Mouse (Mus musculus) intestine, embryonic 16.5 days (tissue): ENCODE measurements at regions not wholly inside any gene's neighbourhood (a gene's known extent, or its start where the extent isn't known, plus 50 kb on each side); places are given as distances from the start of the nearest gene placed in this dataset.

ENCODE experiments used
- ATAC-seq: fragments of 200-750 bp; cut with Nextera tagmentation; 2 replicates; pipeline ENCODE4 v1.8.0; 2017; ENCODE audit warnings: moderate TSS enrichment, moderate library complexity
- H3K27ac ChIP-seq: fragments of 300-500 bp; sonication (generic); 2 replicates; pipeline ENCODE4 v1.5.1; 2014; ENCODE audit warnings: mild to moderate bottlenecking, low read length
- H3K27me3 ChIP-seq: fragments of 300-500 bp; sonication (generic); replicated peaks from 2 replicates; pipeline ENCODE4 v1.6.1; 2014; ENCODE audit warnings: low read length, control low read depth, mixed read lengths; ENCODE audit not compliant: control insufficient read depth, insufficient read depth
- H3K36me3 ChIP-seq: fragments of 300-500 bp; sonication (generic); 2 replicates; pipeline ENCODE4 v1.6.1; 2014; ENCODE audit warnings: low read length, control low read depth; ENCODE audit not compliant: control insufficient read depth, insufficient read depth
- H3K4me1 ChIP-seq: fragments of 300-500 bp; sonication (generic); 2 replicates; pipeline ENCODE4 v1.6.1; 2014; ENCODE audit warnings: low read length, control low read depth, mixed read lengths; ENCODE audit not compliant: control insufficient read depth, insufficient read depth
- H3K4me2 ChIP-seq: fragments of 300-500 bp; sonication (generic); 2 replicates; pipeline ENCODE4 v1.6.1; 2014; ENCODE audit warnings: low read depth, low read length, control low read depth
- H3K4me3 ChIP-seq: fragments of 300-500 bp; sonication (generic); 2 replicates; pipeline ENCODE4 v1.5.1; 2014; ENCODE audit warnings: mild to moderate bottlenecking, low read length
- H3K9ac ChIP-seq: fragments of 300-500 bp; sonication (generic); 2 replicates; pipeline ENCODE4 v1.6.1; 2014; ENCODE audit warnings: low read depth, low read length
- H3K9me3 ChIP-seq: fragments of 300-500 bp; sonication (generic); 2 replicates; pipeline ENCODE4 v1.6.1; 2016; ENCODE audit warnings: low read length, control low read depth; ENCODE audit not compliant: control insufficient read depth
- WGBS: fragments of 180-500 bp; shearing (Covaris S2); extraction: QIAGEN DNeasy Blood & Tissue Kit; methylation state at CpG from one replicate; pipeline ENCODE4 v1.1.7; 2014; 5-methylcytosine and 5-hydroxymethylcytosine counted together

DNA sequence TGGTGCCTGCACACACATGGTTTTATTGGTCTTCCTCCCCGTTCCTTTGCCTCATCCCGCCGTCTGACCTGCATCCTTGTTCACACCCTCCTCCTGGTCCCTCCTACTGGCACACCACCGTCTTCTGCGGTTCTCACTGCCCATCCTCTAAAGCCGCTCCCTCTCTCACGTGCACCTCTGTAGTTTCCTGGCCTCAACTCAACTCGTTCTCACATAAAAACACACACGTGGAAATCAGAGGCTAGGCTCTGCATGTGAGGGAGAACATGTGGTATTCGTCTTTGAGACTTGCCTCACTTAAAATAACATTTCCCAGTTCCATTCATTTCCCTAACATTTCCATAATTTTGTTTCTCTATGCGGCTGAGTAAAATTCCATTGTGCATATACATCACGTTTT, 69.5 kb downstream of the Aldh8a1 start:
- Histone ChIP-seq H3K27me3 (no peaks in the 10 kb centered on the region), H3K27ac (no peak overlapping the region), H3K4me1 (peaks cover 3% of the 10 kb centered on the region; the same call in 1 of the 2 replicates), H3K4me3 (no peak overlapping the region), H3K9ac (no peak overlapping the region), H3K9me3 (no peaks in the 10 kb centered on the region), H3K4me2 (no peak overlapping the region), H3K36me3 (no peaks in the 10 kb centered on the region)
- 52% methylated on average over 12 of the region's 12 CpGs for WGBS
- ATAC-seq, result no peak

DNA sequence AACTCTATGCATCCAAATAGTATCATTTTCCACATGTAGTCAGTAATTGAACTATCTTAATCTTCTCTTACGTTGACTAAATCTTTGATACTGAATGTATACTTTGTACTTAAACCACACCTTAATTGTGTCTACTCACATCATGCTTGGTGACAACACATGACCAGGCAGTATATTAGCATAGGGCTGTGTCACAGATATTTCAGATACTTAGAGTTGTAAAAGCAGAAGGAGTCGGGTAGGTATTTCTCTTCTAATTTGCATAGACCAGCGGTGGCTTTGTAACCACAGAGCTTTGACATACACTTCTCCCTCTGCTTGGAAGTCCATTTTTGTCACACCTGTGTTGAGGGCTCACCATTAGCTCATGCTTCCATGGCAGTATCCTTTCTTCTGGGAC, 71.0 kb downstream of the Aldh8a1 start:
- Histone ChIP-seq H3K4me1 (peaks cover 3% of the 10 kb centered on the region; the same call in 1 of the 2 replicates), H3K4me2 (no peak overlapping the region), H3K27ac (no peak overlapping the region), H3K27me3 (no peaks in the 10 kb centered on the region), H3K36me3 (no peaks in the 10 kb centered on the region), H3K4me3 (no peak overlapping the region), H3K9me3 (no peaks in the 10 kb centered on the region), H3K9ac (no peak overlapping the region)
- 64% methylated on average over 3 of the region's 3 CpGs for WGBS
- peak; percentile 81 for ATAC-seq

DNA sequence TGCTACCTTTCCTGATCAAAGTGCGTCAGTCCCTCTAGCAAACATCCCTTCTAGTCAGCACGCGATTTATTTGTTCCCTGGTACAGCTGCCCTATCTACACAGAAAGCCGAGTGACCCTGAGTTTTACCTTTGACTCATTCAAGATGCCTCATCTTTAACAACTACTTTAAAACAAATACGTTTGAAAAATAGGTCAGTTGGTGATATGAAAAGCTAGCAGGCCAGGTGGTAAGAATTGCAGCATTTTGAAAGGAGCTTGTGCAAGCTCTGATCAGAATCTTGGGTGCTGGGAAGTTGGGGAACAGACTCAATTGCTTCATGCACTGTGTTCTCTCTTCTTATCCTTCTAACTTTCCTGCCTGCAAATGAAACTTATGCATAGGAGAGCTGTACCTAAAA, 71.9 kb downstream of the Aldh8a1 start:
- Histone ChIP-seq H3K9ac (no peak overlapping the region), H3K27ac (peak overlapping the region; percentile 33; the same call in 1 of the 2 replicates), H3K9me3 (no peaks in the 10 kb centered on the region), H3K4me1 (peaks cover 3% of the 10 kb centered on the region; the same call in 1 of the 2 replicates), H3K36me3 (no peaks in the 10 kb centered on the region), H3K4me2 (no peak overlapping the region), H3K27me3 (no peaks in the 10 kb centered on the region), H3K4me3 (no peak overlapping the region)
- 58% methylated on average over 5 of the region's 5 CpGs for WGBS
- no peak; the same call in 1 of the 2 replicates for ATAC-seq

DNA sequence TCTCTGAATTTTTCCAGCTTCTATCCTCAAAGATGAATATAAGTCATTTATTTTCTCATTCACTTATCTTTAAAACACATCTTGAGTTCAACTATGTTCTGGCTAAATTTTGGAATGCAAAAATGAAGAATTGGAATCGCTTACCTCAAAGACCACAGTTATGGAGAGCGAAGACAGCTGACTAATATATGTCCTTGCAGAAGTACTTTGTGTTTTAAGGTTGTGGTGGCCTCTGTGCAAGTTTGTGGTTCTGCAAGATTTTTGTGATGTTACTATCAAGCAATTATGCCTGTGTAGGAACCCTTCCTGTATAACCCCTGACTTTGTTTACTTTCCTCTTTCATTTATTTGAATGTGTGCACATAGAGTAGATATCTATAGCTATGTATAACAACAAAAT, 75.5 kb downstream of the Aldh8a1 start:
- Histone ChIP-seq H3K36me3 (no peaks in the 10 kb centered on the region), H3K4me2 (no peak overlapping the region), H3K27ac (no peak overlapping the region), H3K4me1 (no peaks in the 10 kb centered on the region; the same call in 1 of the 2 replicates), H3K9me3 (no peaks in the 10 kb centered on the region), H3K27me3 (no peaks in the 10 kb centered on the region), H3K4me3 (no peak overlapping the region), H3K9ac (no peak overlapping the region)
- ATAC-seq, result no peak
- WGBS, result 93% methylated on average over 2 of the region's 2 CpGs

DNA sequence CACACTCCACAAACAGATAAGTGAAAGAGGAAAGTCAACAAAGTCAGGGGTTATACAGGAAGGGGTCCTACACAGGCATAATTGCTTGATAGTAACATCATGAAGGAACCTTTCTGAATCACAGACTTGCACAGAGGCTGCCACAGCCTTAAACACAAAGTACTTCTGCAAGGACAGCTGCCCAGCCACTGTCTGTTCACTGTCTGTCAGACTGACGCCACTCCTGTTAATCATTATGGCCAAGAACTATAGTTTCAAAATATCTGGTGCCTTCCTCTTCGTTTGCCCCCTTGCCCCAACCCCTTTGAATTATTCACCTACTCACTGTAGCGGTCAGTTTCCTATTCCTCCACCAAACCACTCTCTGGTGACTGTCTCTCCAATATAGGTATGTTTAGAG, 76.4 kb downstream of the Aldh8a1 start:
- H3K36me3 ChIP-seq, result no peaks in the 10 kb centered on the region
- no peak overlapping the region for H3K4me2 ChIP-seq
- no peaks in the 10 kb centered on the region for H3K4me1 ChIP-seq
- H3K9me3 ChIP-seq, result no peaks in the 10 kb centered on the region
- no peak for ATAC-seq
- H3K27me3 ChIP-seq, result no peaks in the 10 kb centered on the region
- no peak overlapping the region for H3K9ac ChIP-seq
- no peak overlapping the region for H3K4me3 ChIP-seq
- no peak overlapping the region for H3K27ac ChIP-seq
- WGBS, result 70% methylated on average over 3 of the region's 3 CpGs

DNA sequence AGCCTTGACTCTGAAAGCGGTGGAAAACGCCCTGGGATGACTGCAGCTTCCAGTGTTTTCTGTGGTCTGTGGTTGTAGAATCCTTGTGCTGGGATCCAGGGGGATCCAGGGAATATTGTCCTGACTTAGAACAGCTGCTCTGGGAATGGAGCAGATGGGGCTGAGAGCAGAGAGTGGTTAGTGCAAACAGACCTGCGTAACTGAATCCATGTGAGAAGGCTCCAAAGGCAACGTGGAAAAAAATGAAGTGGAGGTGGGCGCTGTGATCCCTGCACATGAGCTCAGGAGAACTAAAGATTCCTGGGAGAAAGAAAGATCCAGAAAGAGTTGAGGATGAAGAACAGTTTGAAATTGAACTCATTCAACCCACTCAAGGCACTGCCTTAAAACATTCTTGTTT, 77.1 kb downstream of the Aldh8a1 start:
- Histone ChIP-seq H3K9me3 (no peaks in the 10 kb centered on the region), H3K4me1 (no peaks in the 10 kb centered on the region), H3K27ac (no peak overlapping the region), H3K9ac (no peak overlapping the region), H3K36me3 (no peaks in the 10 kb centered on the region), H3K4me3 (no peak overlapping the region), H3K27me3 (no peaks in the 10 kb centered on the region), H3K4me2 (no peak overlapping the region)
- ATAC-seq, result no peak
- WGBS, result 83% methylated on average over 5 of the region's 5 CpGs

DNA sequence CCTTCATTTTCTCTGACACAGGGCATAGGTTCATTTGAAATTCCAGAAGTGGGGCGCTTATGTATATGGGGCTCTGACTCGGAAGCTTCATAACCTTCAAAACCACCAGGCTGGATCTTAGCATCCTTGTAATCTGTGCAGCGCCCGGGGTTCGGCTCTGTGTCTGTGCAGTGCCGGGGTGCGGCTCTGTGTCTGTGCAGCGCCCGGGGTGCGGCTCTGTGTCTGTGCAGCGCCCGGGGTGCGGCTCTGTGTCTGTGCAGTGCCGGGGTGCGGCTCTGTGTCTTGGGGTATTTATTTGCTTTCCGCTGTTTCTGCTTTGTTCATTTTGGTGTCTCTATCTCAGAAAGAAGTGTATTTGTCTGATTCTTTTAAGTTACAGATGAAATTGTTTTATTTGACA, 77.7 kb downstream of the Aldh8a1 start:
- Histone ChIP-seq H3K9ac (no peak overlapping the region), H3K4me3 (no peak overlapping the region), H3K4me2 (no peak overlapping the region), H3K27me3 (no peaks in the 10 kb centered on the region), H3K4me1 (no peaks in the 10 kb centered on the region), H3K27ac (no peak overlapping the region), H3K36me3 (no peaks in the 10 kb centered on the region), H3K9me3 (no peaks in the 10 kb centered on the region)
- peak; percentile 78 for ATAC-seq
- 79% methylated on average over 16 of the region's 16 CpGs for WGBS

DNA sequence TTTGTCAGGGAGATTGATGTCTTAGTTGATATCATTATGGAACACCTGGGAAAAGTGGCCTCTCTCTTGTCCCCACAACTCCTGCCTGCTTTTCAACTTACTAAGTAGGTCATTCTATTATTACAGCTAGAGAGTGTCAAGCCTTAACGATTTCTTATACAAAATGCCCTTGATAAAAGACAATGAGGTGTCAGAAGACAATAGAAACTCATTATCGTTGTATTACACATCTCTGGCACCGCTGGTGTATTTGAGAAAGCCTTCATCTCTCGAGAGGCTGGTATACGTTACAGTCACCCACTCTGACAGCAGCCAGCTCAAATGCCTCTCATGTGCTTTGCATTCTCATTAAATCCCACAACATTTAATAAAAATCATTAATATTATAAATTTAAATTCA, 78.8 kb downstream of the Aldh8a1 start:
- H3K9me3 ChIP-seq, result no peaks in the 10 kb centered on the region
- no peaks in the 10 kb centered on the region for H3K36me3 ChIP-seq
- no peak overlapping the region for H3K4me2 ChIP-seq
- H3K27me3 ChIP-seq, result no peaks in the 10 kb centered on the region
- no peaks in the 10 kb centered on the region; the same call in 1 of the 2 replicates for H3K4me1 ChIP-seq
- H3K4me3 ChIP-seq, result no peak overlapping the region
- no peak for ATAC-seq
- H3K27ac ChIP-seq, result no peak overlapping the region
- 75% methylated on average over 5 of the region's 5 CpGs for WGBS
- no peak overlapping the region for H3K9ac ChIP-seq

DNA sequence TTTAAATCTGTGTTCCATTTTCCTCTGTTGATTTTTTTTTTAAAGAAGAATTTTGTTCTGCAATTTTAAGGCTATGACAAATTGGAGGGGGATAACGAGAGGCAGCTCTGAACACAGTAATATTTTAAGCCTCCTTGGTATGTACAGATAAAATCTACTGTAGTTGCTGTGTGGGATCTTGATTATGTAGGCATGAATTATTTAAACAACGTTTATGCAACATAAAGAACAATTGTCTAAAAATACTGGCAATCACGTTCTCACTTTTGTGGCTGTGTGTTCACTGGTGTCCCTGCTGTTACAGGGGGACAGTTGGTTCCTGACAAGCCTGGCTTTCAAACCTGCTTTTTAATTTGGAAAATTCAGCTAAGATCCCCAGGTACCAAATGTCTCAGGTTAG, 79.3 kb downstream of the Aldh8a1 start:
- Histone ChIP-seq H3K27ac (no peak overlapping the region), H3K9ac (no peak overlapping the region), H3K36me3 (no peaks in the 10 kb centered on the region), H3K9me3 (no peaks in the 10 kb centered on the region), H3K4me1 (no peaks in the 10 kb centered on the region; the same call in 1 of the 2 replicates), H3K4me3 (no peak overlapping the region), H3K27me3 (no peaks in the 10 kb centered on the region), H3K4me2 (no peak overlapping the region)
- WGBS, result 72% methylated on average over 3 of the region's 3 CpGs
- no peak for ATAC-seq

DNA sequence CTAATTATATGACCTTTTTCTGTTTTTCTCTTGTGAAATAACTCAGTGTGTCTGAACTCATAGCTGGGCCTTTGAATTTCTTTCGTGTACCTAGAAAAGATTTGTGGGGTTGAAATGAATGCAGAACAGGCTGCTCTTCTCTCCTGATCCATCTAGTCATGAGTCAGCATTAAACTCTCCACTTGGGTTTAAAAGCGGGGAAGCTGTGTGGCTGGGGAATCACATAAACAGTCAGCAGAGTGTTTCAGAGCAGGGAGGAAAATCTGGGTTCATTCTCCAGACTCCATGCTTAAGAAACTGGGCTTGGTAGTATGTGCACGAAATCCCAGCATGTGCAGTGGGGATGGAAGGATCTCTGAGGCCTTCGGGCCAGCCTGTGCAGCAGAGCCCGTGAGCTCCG, 79.9 kb downstream of the Aldh8a1 start:
- 66% methylated on average over 6 of the region's 6 CpGs for WGBS
- H3K27ac ChIP-seq, result no peak overlapping the region
- ATAC-seq, result no peak

More for the DNA sequence above, 79.9 kb downstream of the Aldh8a1 start:
- Histone ChIP-seq H3K36me3 (no peaks in the 10 kb centered on the region), H3K4me2 (no peak overlapping the region), H3K9ac (no peak overlapping the region), H3K9me3 (no peaks in the 10 kb centered on the region), H3K27me3 (no peaks in the 10 kb centered on the region), H3K4me1 (peaks cover under 1% of the 10 kb centered on the region; the same call in 1 of the 2 replicates), H3K4me3 (no peak overlapping the region)
